Mouse (Mus musculus) retina, embryonic 14.5 days (tissue): Measurements from ENCODE around the gene Rbpj.

Experiments
- DNase-seq: peaks from one replicate; pipeline ENCODE4 v3.0.0-alpha.2; 2015; ENCODE audit warnings: low spot score

Rbpj gene

DNA sequence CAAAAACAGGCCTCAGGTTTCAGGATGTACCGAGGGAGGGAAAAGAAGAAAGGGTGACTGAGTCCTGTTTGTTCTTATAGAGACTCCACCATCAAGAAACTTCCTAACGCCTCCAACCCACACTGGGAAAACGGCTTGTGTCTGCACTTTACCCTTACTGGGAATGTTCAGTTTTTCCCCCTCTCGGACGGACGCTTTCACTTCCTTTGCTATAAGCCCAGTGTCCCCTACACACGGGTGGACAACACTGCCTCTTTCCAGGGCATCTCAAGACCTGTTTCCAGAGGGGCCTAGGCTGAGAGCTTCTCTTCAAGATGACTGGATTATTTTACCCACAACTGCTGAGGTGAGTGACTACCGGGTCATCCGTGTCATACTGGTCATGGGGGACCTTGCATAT is at the start of gene Rbpj:
Rbpj (plus strand) TSS at position 270 of the 400 bp plus-strand sequence.
- DNase-seq: no peak

DNA sequence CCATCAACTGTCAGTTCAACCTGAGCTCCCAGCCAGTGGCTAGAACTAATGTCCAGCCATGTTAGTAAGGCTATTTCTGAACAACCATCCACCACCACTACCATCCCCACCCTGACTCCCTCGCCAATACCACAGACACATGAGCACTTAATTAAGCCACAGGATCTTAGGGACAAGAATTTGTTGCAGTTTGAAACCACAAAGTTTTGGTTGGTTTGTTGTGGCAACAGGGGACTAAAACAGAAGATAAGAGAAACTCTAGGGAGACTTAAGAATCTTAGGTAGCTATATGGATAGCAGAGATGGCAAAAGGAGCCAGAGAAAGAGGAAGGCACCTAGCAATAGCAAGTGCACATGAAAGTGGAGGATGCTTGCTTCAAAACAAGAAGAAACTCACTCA is 45.2 kb upstream of the Rbpj start:
- DNase-seq: no peak

GRCm38 (mm10) chr5:53421291-53421690 is 44.7 kb upstream of the Rbpj start:
- DNase-seq: no peak

- DNase-seq: no peak
These were observed 38.5 kb upstream of the Rbpj start for GRCm38 (mm10) chr5:53427411-53427810.

DNA sequence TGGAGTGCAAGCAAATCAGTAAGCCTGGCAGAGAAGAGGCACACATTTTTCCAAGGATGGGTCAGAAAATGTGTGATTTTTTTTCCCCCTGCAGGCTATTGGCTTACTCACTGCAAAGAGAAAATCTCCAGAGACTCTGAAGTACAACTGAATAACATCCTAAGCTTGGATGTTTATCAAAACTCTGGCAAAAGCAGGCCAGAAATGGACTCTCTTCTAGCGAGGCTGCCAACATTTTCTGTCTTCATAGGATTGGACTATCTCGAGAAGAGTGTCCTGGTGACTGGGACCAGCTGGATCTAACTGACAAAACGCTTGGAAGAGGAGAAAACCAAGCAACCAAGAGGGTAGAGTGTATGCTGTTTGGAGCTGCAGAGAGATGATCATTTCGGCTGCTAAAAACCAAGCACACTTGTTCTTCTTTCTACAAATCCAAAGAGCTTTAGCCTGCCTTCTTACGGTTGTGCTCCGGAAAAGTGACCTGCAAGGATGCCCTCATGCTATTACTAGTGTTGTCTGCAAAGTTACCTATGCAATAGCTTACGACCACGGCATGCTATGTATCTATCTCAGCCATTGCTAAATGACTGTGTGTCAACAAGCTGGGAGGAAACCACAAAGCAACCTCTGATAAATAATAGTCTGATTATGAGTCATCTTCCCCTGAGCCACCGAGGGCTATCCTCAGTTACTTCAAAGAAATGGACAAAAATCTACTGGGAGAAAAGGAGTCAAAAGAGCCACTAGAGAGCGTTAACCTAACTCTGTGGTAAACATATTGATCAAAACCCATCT is 36.1 kb upstream of the Rbpj start:
- no peak for DNase-seq

- no peak for DNase-seq
These were observed 33.5 kb upstream of the Rbpj start for GRCm38 (mm10) chr5:53432451-53432850.

- DNase-seq: no peak
These were observed 28.9 kb upstream of the Rbpj start for GRCm38 (mm10) chr5:53436905-53437632.

- DNase-seq: no peak
These were observed 28.2 kb upstream of the Rbpj start for GRCm38 (mm10) chr5:53437767-53438166.

GRCm38 (mm10) chr5:53438268-53438667 is 27.7 kb upstream of the Rbpj start:
- no peak for DNase-seq

DNA sequence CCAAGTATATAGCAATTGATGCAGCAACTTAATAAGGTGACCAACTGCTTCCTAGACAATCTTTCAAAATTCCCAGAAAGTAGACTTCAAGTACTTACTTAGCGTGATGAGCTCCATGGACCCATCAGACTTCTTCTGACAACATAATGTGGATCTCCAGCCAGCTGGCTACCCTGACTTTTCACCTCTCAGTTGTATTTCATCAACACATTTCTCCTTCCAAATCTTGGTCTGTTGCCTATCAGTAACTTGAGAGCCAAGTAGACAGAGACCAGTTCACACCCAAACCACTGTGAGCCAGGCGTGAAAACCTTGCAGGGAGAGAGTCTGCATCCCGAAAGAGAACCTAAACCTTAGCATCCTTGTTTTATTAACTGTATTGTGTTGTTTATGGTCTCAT is 26.3 kb upstream of the Rbpj start:
- DNase-seq: no peak

- DNase-seq: no peak
These were observed 21.9 kb upstream of the Rbpj start for GRCm38 (mm10) chr5:53444030-53444429.

DNA sequence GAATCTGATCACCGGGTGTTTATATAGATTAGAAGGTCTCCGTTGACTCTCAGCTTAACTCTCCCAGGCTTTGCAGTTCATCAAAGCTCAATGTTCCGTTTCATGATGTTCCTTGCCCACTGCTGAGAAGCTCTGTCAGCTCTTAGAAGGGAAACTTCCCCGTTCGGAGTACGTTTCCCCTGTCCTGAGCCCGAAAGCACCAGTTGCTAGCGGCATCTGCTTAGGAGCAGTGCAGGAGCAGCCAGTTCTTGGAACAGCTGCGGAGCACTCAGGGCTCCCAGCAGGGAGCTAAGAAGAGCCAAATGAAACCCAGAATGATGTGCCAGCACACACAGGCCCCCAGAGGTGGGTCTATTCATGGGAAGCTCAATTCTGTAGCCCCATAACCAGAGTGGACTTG is 15.0 kb upstream of the Rbpj start:
- no peak for DNase-seq

GRCm38 (mm10) chr5:53451829-53452228 is 14.1 kb upstream of the Rbpj start:
- no peak for DNase-seq

DNA sequence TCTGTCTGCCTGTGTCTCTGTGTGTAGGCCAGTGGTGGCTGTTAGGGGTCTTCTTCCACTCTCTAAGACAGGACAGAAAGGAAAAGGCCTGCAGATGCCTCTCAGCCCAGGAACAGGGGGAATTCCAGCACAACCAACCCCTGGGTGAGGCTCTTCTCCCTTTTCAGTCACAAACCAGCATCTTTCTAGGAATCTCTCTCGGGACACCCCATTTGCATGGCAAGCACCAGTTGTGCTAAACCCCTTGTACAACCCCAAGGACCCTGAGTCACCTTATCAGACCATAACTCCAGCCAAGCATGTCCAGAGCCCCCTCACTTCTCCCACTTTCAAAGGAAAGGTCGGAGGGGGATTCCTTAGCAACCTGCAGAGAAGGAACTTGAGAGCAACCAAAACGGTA is 13.0 kb upstream of the Rbpj start:
- DNase-seq: no peak

GRCm38 (mm10) chr5:53454706-53455105 is 11.2 kb upstream of the Rbpj start:
- no peak for DNase-seq

- DNase-seq: no peak
These were observed 10.5 kb upstream of the Rbpj start for GRCm38 (mm10) chr5:53455459-53455858.

DNA sequence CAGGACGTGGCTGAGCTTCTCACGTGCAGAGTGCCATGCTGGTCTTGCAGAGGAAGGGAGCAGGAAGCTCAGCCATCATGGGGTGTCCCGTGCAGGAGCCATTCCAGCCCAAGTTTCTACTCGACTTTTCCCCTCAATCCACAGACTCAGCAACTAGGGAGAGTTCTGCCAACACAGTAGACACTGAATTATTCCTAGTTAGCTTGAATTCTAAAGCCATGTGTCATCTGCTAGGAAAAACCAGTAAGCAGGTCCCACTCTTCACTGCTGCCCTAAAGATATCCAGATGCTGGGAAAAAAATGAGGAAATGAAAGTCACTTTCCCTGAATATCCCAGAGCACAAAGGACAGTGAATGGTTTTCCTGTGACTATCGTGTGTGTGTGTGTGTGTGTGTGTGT is 5.8 kb upstream of the Rbpj start:
- DNase-seq: no peak

DNA sequence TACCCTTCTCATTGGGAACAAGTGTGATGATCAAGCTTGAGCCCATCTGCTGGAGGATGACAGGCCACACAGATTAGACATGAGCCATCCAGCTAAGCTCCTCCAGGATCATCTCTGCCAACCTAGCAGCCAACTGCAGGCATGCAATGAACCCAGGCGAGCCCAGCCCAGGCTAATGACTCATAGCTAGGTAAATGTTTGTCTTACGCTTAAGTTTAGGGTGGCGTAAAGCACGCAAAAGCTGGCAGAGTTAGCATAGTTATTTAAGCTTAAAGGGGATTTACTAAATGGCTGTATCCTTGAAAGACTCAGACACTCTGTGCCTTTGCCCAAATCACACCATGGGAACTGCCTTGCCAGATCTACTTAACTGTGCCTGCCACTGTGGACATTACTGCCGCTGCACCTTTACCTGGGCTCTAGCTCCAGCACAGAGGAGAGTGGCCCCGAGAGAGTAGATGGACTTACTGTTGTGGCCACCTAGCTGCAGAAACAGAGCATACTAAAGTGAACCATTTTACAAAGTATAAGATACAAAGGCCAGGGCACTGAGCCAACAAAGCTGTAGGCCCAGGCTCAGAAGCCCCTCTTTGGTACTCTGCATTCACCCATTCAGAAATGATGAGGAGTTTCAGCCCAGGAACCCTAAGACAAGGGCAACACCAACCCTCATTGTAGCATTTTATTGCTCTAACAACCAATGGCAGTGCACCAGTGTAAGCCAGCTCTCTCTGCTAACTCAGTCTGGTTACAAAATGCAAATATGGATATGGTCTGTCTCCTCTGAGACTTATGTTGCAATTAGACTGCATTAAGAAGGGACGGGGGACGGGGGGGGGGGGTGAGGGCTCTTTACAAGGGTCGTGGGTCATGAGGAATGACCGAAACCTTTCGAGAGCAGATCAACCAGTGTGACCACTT is 2.6 kb upstream of the Rbpj start:
- no peak for DNase-seq

- no peak for DNase-seq
These were observed 726 bp downstream of the Rbpj start for GRCm38 (mm10) chr5:53466422-53467333.

DNA sequence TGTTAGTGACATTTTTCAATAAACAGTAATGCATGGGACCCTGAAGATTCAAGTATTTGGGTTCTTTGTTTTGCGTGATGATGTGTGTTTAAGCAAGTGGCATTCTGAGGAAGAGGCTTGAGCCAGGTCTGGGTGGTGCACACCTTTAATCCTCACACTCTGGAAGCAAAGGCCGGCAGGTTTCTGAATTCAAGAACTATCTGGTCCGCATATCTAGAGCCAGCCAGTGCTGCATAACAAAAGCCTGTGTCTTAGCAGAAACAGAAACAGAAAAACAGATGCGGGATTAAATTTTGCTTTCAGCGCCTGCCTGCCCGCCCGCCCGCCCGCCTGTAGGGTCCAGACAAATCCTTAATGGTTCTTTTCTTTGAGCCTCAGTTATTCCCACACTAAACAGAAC is 1.6 kb downstream of the Rbpj start:
- DNase-seq: no peak

- DNase-seq: no peak
These were observed 2.4 kb downstream of the Rbpj start for GRCm38 (mm10) chr5:53468366-53468765.
